Mouse (Mus musculus) E14TG2a.4 (cell line): ENCODE data around the gene Asrgl1.

ENCODE experiments used
- H3K27me3 ChIP-seq: 2 replicates; pipeline ENCODE4 v1.6.1; 2014; ENCODE audit warnings: low read length, control low read depth; ENCODE audit not compliant: insufficient read depth
- H3K36me3 ChIP-seq: 2 replicates; pipeline ENCODE4 v1.6.1; 2014; ENCODE audit warnings: low read length, control low read depth; ENCODE audit not compliant: insufficient read depth
- H3K4me1 ChIP-seq: replicated peaks from 2 replicates; pipeline ENCODE4 v1.6.1; 2014; ENCODE audit warnings: low read depth, low read length, control low read depth
- H3K4me3 ChIP-seq: replicated peaks from 2 replicates; pipeline ENCODE4 v1.5.1; 2014; ENCODE audit warnings: mild to moderate bottlenecking, low read length
- H3K9me3 ChIP-seq: 2 replicates; pipeline ENCODE4 v1.6.1; 2014; ENCODE audit warnings: low read length, control low read depth
- CTCF ChIP-seq: conservative IDR thresholded peaks from 2 replicates; pipeline ENCODE4 v1.5.1; 2014; ENCODE audit warnings: low read length
- NANOG ChIP-seq: IDR thresholded peaks from 2 replicates; pipeline ENCODE4 v1.6.1; 2014; ENCODE audit warnings: borderline replicate concordance, low read length, mixed read lengths
- POU5F1 ChIP-seq: IDR thresholded peaks from 2 replicates; pipeline ENCODE4 v1.6.1; 2014; ENCODE audit warnings: low read length, borderline replicate concordance

Gene Asrgl1

GRCm38 (mm10) chr19:9108536-9108935 lies 26.9 kb downstream of the Asrgl1 start:
- Histone ChIP-seq H3K9me3 (no peaks in the 10 kb centered on the region), H3K4me1 (peaks cover 23% of the 10 kb centered on the region), H3K4me3 (no peak overlapping the region), H3K27me3 (no peaks in the 10 kb centered on the region), H3K36me3 (peaks cover 11% of the 10 kb centered on the region)
- TF ChIP-seq POU5F1 = no peak
- no peak for TF ChIP-seq CTCF
- no peak for TF ChIP-seq NANOG

- no peak for TF ChIP-seq NANOG
- no peak for TF ChIP-seq CTCF
- no peak for TF ChIP-seq POU5F1
- peaks cover 23% of the 10 kb centered on the region for H3K4me1 ChIP-seq
- H3K36me3 ChIP-seq = no peaks in the 10 kb centered on the region
- no peaks in the 10 kb centered on the region for H3K9me3 ChIP-seq
- H3K27me3 ChIP-seq = no peaks in the 10 kb centered on the region
- H3K4me3 ChIP-seq = no peak overlapping the region
Observed at GRCm38 (mm10) chr19:9107379-9107755, 28.1 kb downstream of the Asrgl1 start.

- H3K4me1 ChIP-seq = peaks cover 23% of the 10 kb centered on the region
- no peaks in the 10 kb centered on the region for H3K9me3 ChIP-seq
- H3K4me3 ChIP-seq = peak overlapping the region; percentile 10; the same call in 1 of the 2 replicates
- H3K36me3 ChIP-seq = no peaks in the 10 kb centered on the region
- no peaks in the 10 kb centered on the region for H3K27me3 ChIP-seq
- no peak for TF ChIP-seq POU5F1
- no peak for TF ChIP-seq NANOG
- TF ChIP-seq CTCF = no peak
Observed at GRCm38 (mm10) chr19:9106751-9107378, 28.6 kb downstream of the Asrgl1 start.

- Histone ChIP-seq H3K4me3 (no peak overlapping the region; the same call in 1 of the 2 replicates), H3K9me3 (no peaks in the 10 kb centered on the region), H3K27me3 (no peaks in the 10 kb centered on the region), H3K36me3 (no peaks in the 10 kb centered on the region), H3K4me1 (peaks cover 27% of the 10 kb centered on the region)
- no peak for TF ChIP-seq NANOG
- TF ChIP-seq POU5F1 = no peak
Observed at GRCm38 (mm10) chr19:9106096-9106495, 29.3 kb downstream of the Asrgl1 start.

GRCm38 (mm10) chr19:9105101-9105685 lies 30.2 kb downstream of the Asrgl1 start:
- Histone ChIP-seq H3K4me1 (peaks cover 35% of the 10 kb centered on the region), H3K4me3 (no peak overlapping the region), H3K27me3 (no peaks in the 10 kb centered on the region), H3K36me3 (no peaks in the 10 kb centered on the region), H3K9me3 (no peaks in the 10 kb centered on the region)
- TF ChIP-seq CTCF (no peak), NANOG (no peak), POU5F1 (no peak)

- H3K36me3 ChIP-seq = no peaks in the 10 kb centered on the region
- H3K4me1 ChIP-seq = peaks cover 37% of the 10 kb centered on the region
- no peak overlapping the region for H3K4me3 ChIP-seq
- H3K9me3 ChIP-seq = no peaks in the 10 kb centered on the region
- TF ChIP-seq NANOG (no peak), POU5F1 (no peak), CTCF (no peak)
- no peaks in the 10 kb centered on the region for H3K27me3 ChIP-seq
Observed at GRCm38 (mm10) chr19:9103986-9104385, 31.4 kb downstream of the Asrgl1 start.

- H3K9me3 ChIP-seq = no peaks in the 10 kb centered on the region
- H3K4me1 ChIP-seq = peaks cover 20% of the 10 kb centered on the region
- TF ChIP-seq NANOG = no peak
- no peak for TF ChIP-seq POU5F1
- TF ChIP-seq CTCF = no peak
- H3K36me3 ChIP-seq = no peaks in the 10 kb centered on the region
- H3K27me3 ChIP-seq = no peaks in the 10 kb centered on the region
- no peak overlapping the region for H3K4me3 ChIP-seq
Observed at GRCm38 (mm10) chr19:9101062-9101457, 34.4 kb downstream of the Asrgl1 start.

GRCm38 (mm10) chr19:9100297-9101061 lies 35.0 kb downstream of the Asrgl1 start:
- H3K9me3 ChIP-seq = no peaks in the 10 kb centered on the region
- peak overlapping the region; percentile 41; the same call in 1 of the 2 replicates for H3K4me3 ChIP-seq
- H3K27me3 ChIP-seq = no peaks in the 10 kb centered on the region
- TF ChIP-seq CTCF = no peak
- TF ChIP-seq POU5F1 = no peak
- TF ChIP-seq NANOG = no peak
- peaks cover 14% of the 10 kb centered on the region for H3K4me1 ChIP-seq
- no peaks in the 10 kb centered on the region for H3K36me3 ChIP-seq
